Comparison of ENCODE assay signal across 7 mouse cellular contexts in genomic region chr9:96980037-96980997, GRCm38 (mm10). TPM values are rescaled to one million over a fixed set of nuclear protein-coding genes. Genes with fewer than 3 reads are reported as not detected.
DNase-seq lines count a peak whose midpoint lies in the region; ATAC-seq and TF ChIP-seq lines count a peak whose summit lies in the region.

No protein-coding gene starts in this region.

- H3K4me3 ChIP-seq in hindbrain, embryonic 14.5 days (replicated peaks; ENCODE audit: low read length): no peak overlapping the region
- H3K4me3 ChIP-seq in midbrain, embryonic 13.5 days (replicated peaks): no peak overlapping the region

- WGBS in hindbrain, embryonic 14.5 days: 16% methylated on average over 10 of the region's 10 CpGs
- 9% methylated on average over 10 of the region's 10 CpGs for WGBS in midbrain, embryonic 13.5 days

- DNase-seq in brain, embryonic 14.5 days (ENCODE audit: low read depth): peak; percentile 96
- peak; percentile 93 for DNase-seq in embryo, embryonic 11 days
- DNase-seq in hindbrain, embryonic 14.5 days (ENCODE audit: low spot score): peak; percentile 68
- DNase-seq in right cerebral cortex, adult 18-20 months: no peak
- DNase-seq in MN1 (ENCODE audit: low spot score): no peak
- DNase-seq in layer of hippocampus, postnatal 10 days (ENCODE audit: low spot score in 2 of 2): no peak

- H3K27me3 ChIP-seq in hindbrain, embryonic 14.5 days (ENCODE audit: control insufficient read depth, insufficient read depth, low read length): no peaks in the 10 kb centered on the region
- no peaks in the 10 kb centered on the region for H3K27me3 ChIP-seq in midbrain, embryonic 13.5 days

- TF ChIP-seq POLR2A in brain, embryonic 14.5 days (IDR thresholded peaks at IDR 0.05; ENCODE audit: borderline replicate concordance, extremely low read depth, insufficient read depth, insufficient read length, poor library complexity, severe bottlenecking): no peak

- no peak overlapping the region for H3K4me2 ChIP-seq in hindbrain, embryonic 14.5 days (replicated peaks)
- H3K4me2 ChIP-seq in midbrain, embryonic 13.5 days (replicated peaks): peak overlapping the region; percentile 13; the same call in 1 of the 2 replicates

- peak overlapping the region; percentile 47 for H3K27ac ChIP-seq in hindbrain, embryonic 14.5 days
- peak overlapping the region; percentile 86 for H3K27ac ChIP-seq in midbrain, embryonic 13.5 days

- H3K36me3 ChIP-seq in hindbrain, embryonic 14.5 days (replicated peaks; ENCODE audit: control insufficient read depth, insufficient read depth): no peaks in the 10 kb centered on the region
- no peaks in the 10 kb centered on the region for H3K36me3 ChIP-seq in midbrain, embryonic 13.5 days

- peak; percentile 82 for ATAC-seq in hindbrain, embryonic 14.5 days (ENCODE audit: low FRiP score)
- ATAC-seq in midbrain, embryonic 13.5 days: peak; percentile 87

- 0 out of 2 replicates have a peak overlapping the region, but pooled peaks have one; percentile 14 for H3K9ac ChIP-seq in hindbrain, embryonic 14.5 days
- no peak overlapping the region for H3K9ac ChIP-seq in midbrain, embryonic 13.5 days (replicated peaks)

- peaks cover 49% of the 10 kb centered on the region for H3K4me1 ChIP-seq in hindbrain, embryonic 14.5 days (replicated peaks; ENCODE audit: control insufficient read depth, insufficient read depth, low read length)
- peaks cover 83% of the 10 kb centered on the region for H3K4me1 ChIP-seq in midbrain, embryonic 13.5 days (replicated peaks)

- no peaks in the 10 kb centered on the region for H3K9me3 ChIP-seq in hindbrain, embryonic 14.5 days (ENCODE audit: control insufficient read depth, low read length)
- no peaks in the 10 kb centered on the region for H3K9me3 ChIP-seq in midbrain, embryonic 13.5 days

- TF ChIP-seq CTCF in brain, embryonic 14.5 days (IDR thresholded peaks at IDR 0.05; ENCODE audit: borderline replicate concordance, extremely low read depth, insufficient read depth, insufficient read length): no peak

RNA-seq across cellular contexts. Expression of gene Spsb4, which starts 38.3 kb away (rescaled TPM):
- 24.8 and 28.6 TPM in 2 replicates for polyA plus RNA-seq in brain, embryonic 14.5 days (2012; rRNA removed)
- polyA plus RNA-seq in hindbrain, embryonic 14.5 days (2014; fragmentation: Nextera tagmentation; extraction: Ambion mirVana): 26.6 and 34.0 TPM in 2 replicates
- polyA plus RNA-seq in midbrain, embryonic 13.5 days (2015; fragmentation: Nextera tagmentation; extraction: Ambion mirVana): 64.2 and 64.9 TPM in 2 replicates
- total RNA-seq in layer of hippocampus, postnatal 10 days (2021): 1 to 10 TPM; 7.9 to 9.9 TPM

Comparison
In these comparisons a context has a peak if more than half of its experiments do, and no peak if none do; other contexts are left out.
1. DNase-seq: peak in brain, embryonic 14.5 days (single experiment), embryo, embryonic 11 days (single experiment) and hindbrain, embryonic 14.5 days (single experiment); none in right cerebral cortex, adult 18-20 months (single experiment), MN1 (single experiment) and layer of hippocampus, postnatal 10 days (0 of 2).